Mouse (Mus musculus) ES-Bruce4 (cell line): ENCODE measurements around the gene Sept5. TPM values are rescaled to one million over a fixed set of nuclear protein-coding genes. Genes with fewer than 3 reads are reported as not detected.

Source experiments
- H3K27ac ChIP-seq: 2 replicates; pipeline ENCODE4 v1.5.1; 2012; ENCODE audit warnings: low read length, inconsistent platforms; ENCODE audit not compliant: insufficient read depth
- H3K27me3 ChIP-seq: 2 replicates; pipeline ENCODE4 v1.6.1; 2012; ENCODE audit warnings: mild to moderate bottlenecking, low read length, inconsistent platforms; ENCODE audit not compliant: control insufficient read depth, poor library complexity, insufficient read depth, severe bottlenecking
- H3K36me3 ChIP-seq: 2 replicates; pipeline ENCODE4 v1.6.1; 2012; ENCODE audit warnings: inconsistent platforms, mild to moderate bottlenecking, low read length, moderate library complexity; ENCODE audit not compliant: control insufficient read depth, poor library complexity, insufficient read depth, severe bottlenecking
- H3K4me1 ChIP-seq: one replicate; pipeline ENCODE4 v1.8.1; 2011; ENCODE audit warnings: low read length; ENCODE audit not compliant: control insufficient read depth, insufficient read depth
- H3K4me3 ChIP-seq: 2 replicates; pipeline ENCODE4 v1.5.1; 2011; ENCODE audit warnings: low read depth, mild to moderate bottlenecking, low read length
- H3K9ac ChIP-seq: 2 replicates; pipeline ENCODE4 v1.6.1; 2012; ENCODE audit warnings: low read depth, mild to moderate bottlenecking, inconsistent platforms; ENCODE audit not compliant: poor library complexity, severe bottlenecking
- H3K9me3 ChIP-seq: replicated peaks from 2 replicates; pipeline ENCODE4 v1.6.1; 2012; ENCODE audit warnings: mild to moderate bottlenecking, low read length, inconsistent platforms; ENCODE audit not compliant: control insufficient read depth, poor library complexity, insufficient read depth, severe bottlenecking
- CTCF ChIP-seq: IDR thresholded peaks from one replicate; pipeline ENCODE4 v1.8.1; 2011; ENCODE audit warnings: low read depth, low read length
- EP300 ChIP-seq: IDR thresholded peaks from 2 replicates; pipeline ENCODE4 v1.6.1; 2011; ENCODE audit warnings: low read depth, low read length; ENCODE audit not compliant: insufficient read depth
- POLR2A ChIP-seq: IDR thresholded peaks from one replicate; pipeline ENCODE4 v1.8.1; 2011; ENCODE audit warnings: low read length; ENCODE audit not compliant: insufficient read depth
- polyA plus RNA-seq: library from polyadenylated mRNA; stranded (reverse); fragments of >200 nt; gene quantifications from 2 replicates; pipeline ENCODE4 v1.2.4, GENCODE M21; 2011; ENCODE audit warnings: low read depth; ENCODE audit not compliant: missing spikeins, insufficient read depth, insufficient read length

Gene Sept5
- polyA plus RNA-seq, 1 experiment, result 1.8 TPM

DNA sequence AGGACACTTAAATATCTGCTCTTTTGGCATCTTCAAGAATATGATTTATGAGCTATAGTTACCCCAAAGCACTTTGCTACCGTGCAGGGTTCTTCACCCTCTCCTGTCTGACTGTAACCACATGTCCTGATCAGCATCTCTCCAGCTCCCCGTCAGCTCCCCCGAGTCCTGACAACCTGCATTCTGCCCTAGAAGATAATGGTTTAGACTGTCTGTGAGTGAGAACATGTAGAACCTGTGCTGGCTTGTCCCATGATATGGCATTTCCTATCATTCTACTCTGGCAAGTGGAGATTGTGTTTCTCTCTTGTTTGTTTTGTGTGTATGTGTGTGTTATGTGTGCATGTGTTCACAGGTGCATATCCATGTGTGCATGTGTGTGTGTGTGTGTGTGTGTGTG, 31.7 kb downstream of the Sept5 start:
- H3K27ac ChIP-seq, result no peak overlapping the region
- H3K4me1 ChIP-seq, result no peaks in the 10 kb centered on the region
- no peaks in the 10 kb centered on the region for H3K36me3 ChIP-seq
- TF ChIP-seq POLR2A (no peak), CTCF (no peak), EP300 (no peak)
- H3K27me3 ChIP-seq, result no peaks in the 10 kb centered on the region
- no peak overlapping the region for H3K4me3 ChIP-seq
- no peak overlapping the region for H3K9ac ChIP-seq
- no peaks in the 10 kb centered on the region for H3K9me3 ChIP-seq

DNA sequence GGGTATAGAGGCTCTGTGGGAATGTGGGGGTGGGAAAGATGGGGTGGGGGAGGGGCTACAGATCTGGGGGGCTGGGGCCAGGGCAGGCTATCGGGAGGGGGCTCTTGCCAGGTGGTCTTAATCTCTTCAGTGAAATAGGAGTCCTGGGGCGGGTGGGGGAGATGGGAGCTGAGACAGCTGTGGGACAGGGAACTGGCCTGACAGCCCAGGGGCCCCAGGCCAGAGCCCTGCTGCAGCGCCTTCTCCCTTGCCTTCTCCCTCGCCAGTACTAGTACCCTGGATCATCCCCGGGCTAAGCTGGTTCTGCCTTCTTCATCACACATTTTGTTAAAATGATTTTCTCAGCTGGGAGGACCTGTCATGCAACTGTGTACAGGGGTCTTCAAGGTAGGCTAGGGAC, 33.5 kb downstream of the Sept5 start:
- Histone ChIP-seq H3K27ac (no peak overlapping the region), H3K9me3 (no peaks in the 10 kb centered on the region), H3K4me1 (no peaks in the 10 kb centered on the region), H3K27me3 (0 out of 2 replicates have a peak, but pooled peaks cover under 1% of the 10 kb centered on the region), H3K36me3 (no peaks in the 10 kb centered on the region), H3K4me3 (no peak overlapping the region), H3K9ac (no peak overlapping the region)
- TF ChIP-seq EP300, result no peak
- TF ChIP-seq CTCF, result no peak
- no peak for TF ChIP-seq POLR2A

DNA sequence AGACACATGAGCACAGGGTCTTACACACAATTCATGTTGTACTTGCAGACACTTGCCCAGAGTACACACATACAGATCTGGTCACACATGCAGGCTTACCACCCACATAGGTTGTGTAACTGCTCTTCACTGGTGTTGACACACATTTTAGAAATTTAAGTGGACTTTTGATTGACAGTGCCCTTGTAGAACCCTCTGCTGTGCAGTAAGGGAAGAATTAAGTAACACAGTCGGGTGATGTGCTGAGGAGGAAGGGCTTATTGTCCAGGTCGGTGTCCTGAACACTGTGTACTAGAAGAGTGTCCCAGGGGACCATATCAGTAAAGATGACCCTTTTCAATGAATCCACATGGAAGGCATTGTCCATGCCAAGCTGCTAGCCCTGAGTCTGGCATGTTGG, 35.8 kb downstream of the Sept5 start:
- Histone ChIP-seq H3K27me3 (peaks cover 6% of the 10 kb centered on the region), H3K4me3 (no peak overlapping the region), H3K27ac (no peak overlapping the region), H3K36me3 (no peaks in the 10 kb centered on the region), H3K9me3 (no peaks in the 10 kb centered on the region), H3K4me1 (no peaks in the 10 kb centered on the region), H3K9ac (no peak overlapping the region)
- TF ChIP-seq EP300 (no peak), CTCF (no peak), POLR2A (no peak)

DNA sequence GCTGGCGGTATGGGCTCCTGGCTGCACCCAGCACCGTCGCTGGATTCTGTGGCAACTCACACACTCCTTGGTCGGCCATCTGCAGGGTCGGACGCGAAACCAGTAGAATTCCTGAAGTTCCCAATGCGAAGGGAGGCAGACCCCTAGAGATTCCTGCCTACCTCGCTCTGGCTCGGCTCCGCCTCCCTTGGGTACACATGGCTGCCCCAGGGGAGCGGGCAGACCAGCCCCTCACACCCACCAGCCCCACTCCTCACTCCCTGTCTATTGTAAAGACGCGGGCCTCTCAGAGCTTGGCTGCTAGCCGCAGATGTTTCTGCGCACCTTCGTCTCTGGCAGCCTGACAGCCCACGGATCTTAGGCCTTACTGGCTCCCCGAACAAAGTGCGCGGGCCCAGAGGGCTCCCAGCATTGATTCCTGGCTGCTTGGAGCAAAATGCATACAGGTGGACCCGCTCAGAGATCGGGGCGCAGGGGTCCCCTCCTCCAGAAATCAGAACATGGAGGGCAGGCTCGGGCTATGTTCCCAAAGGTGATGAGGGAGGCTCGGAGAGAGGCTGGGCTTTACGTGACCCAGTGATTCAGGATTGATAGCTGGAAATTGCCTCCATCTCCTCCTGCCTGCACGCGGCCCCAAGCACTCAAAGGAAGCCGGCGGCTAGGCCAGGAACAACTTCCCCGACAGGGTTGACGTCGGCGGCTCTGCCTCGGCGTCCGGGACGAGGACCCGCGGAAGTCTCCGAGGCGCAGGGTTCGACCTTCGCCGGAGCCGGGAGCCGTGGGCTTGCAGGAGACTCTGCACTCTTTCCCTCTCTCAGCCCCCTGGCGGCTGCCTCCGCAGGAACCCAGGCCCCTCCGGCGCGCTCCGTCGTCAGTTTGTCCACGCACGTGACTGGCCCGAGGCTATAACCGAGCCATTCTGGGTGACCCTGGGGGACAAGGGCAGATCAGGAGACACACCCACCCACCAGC, 38.4 kb downstream of the Sept5 start:
- H3K27me3 ChIP-seq, result peaks cover 26% of the 10 kb centered on the region
- peak overlapping the region; percentile 34 for H3K4me3 ChIP-seq
- TF ChIP-seq CTCF (no peak), POLR2A (no peak), EP300 (no peak)
- H3K9me3 ChIP-seq, result no peaks in the 10 kb centered on the region
- H3K4me1 ChIP-seq, result no peaks in the 10 kb centered on the region
- 0 out of 2 replicates have a peak overlapping the region, but pooled peaks have one; percentile 7 for H3K9ac ChIP-seq
- H3K36me3 ChIP-seq, result no peaks in the 10 kb centered on the region
- no peak overlapping the region for H3K27ac ChIP-seq

DNA sequence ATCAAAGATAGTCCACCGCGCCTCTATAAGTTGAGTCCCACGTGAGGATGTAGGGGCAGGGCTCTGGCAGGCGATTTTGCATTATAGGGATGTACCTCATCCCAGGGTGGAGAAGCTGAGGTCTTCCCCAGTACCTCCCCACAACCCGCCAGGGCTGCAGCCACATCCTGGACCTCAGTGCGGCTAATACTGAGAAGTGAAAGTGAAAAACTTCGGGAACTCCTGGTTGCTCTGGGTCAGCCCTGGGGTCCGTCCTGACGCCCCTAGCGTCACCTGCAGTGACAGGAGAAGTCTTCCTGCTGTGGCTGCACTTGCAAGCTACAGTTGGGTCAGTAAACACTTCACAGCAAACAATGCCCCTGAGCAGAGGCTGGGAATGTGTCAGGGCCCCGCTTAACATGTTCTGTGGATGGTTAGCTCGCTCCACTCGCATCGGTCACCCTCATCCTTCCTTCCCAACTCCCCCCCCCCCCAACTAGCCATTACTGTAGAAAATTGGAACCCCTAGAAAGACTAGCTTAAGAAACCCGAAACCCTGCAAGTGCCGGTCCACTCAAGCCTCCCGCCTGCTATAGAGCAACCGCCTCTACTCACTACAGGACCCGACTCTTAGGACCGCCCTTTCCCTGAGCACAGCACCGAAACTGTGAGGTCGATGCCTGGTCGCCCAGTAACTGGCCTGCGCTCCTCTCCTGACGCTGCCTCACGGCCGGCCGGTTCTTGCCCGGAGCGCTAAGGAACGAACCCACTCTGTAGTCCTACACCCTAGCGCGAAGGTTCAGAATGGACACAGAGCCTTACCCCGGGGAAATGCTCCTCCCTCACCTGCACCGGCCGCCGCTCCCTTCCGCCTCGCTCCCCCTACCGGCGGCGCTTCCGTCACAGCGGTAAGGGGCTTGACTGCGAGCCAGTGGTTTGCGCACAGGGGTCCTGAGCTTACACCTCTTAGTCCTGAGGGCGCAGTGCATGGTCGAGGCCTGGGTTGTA, 39.7 kb downstream of the Sept5 start, which contains the start of gene Tbx1:
Tbx1 (minus strand) TSS at position 868 of the 987 bp plus-strand sequence.
- Histone ChIP-seq H3K27me3 (peaks cover 35% of the 10 kb centered on the region), H3K36me3 (no peaks in the 10 kb centered on the region), H3K4me1 (no peaks in the 10 kb centered on the region), H3K9ac (0 out of 2 replicates have a peak within 1 kb of the TSS, but pooled peaks have one; percentile 7), H3K9me3 (no peaks in the 10 kb centered on the region), H3K4me3 (peak within 1 kb of the TSS; percentile 48), H3K27ac (no peak within 1 kb of the TSS)
- TF ChIP-seq EP300 (no peak), CTCF (peak; percentile 35)
